Mouse (Mus musculus) stomach, postnatal 0 days (tissue): ENCODE results near the gene Urgcp. TPM values are rescaled to one million over a fixed set of nuclear protein-coding genes. Genes with fewer than 3 reads are reported as not detected.

Experiments
- ATAC-seq: fragments of 200-750 bp; cut with Nextera tagmentation; 2 replicates; pipeline ENCODE4 v1.8.0; 2017; ENCODE audit not compliant: low FRiP score, low TSS enrichment
- DNase-seq: peaks from one replicate; pipeline ENCODE4 v3.0.0-alpha.2; 2016; ENCODE audit warnings: low spot score
- H3K27ac ChIP-seq: fragments of 300-500 bp; sonication (generic); replicated peaks from 2 replicates; pipeline ENCODE4 v1.5.1; 2014; ENCODE audit warnings: mild to moderate bottlenecking, control low read depth
- H3K27me3 ChIP-seq: fragments of 300-500 bp; sonication (generic); 2 replicates; pipeline ENCODE4 v1.6.1; 2014; ENCODE audit warnings: low read length; ENCODE audit not compliant: control insufficient read depth, insufficient read depth
- H3K36me3 ChIP-seq: fragments of 300-500 bp; sonication (generic); 2 replicates; pipeline ENCODE4 v1.6.1; 2014; ENCODE audit warnings: low read length, mixed read lengths; ENCODE audit not compliant: control insufficient read depth, insufficient read depth
- H3K4me1 ChIP-seq: fragments of 300-500 bp; sonication (generic); replicated peaks from 2 replicates; pipeline ENCODE4 v1.6.1; 2014; ENCODE audit warnings: antibody characterized with exemption; ENCODE audit not compliant: control insufficient read depth, insufficient read depth
- H3K4me2 ChIP-seq: fragments of 300-500 bp; sonication (generic); replicated peaks from 2 replicates; pipeline ENCODE4 v1.6.1; 2014; ENCODE audit warnings: low read depth, mild to moderate bottlenecking, control low read depth, moderate library complexity
- H3K4me3 ChIP-seq: fragments of 300-500 bp; sonication (generic); 2 replicates; pipeline ENCODE4 v1.5.1; 2014; ENCODE audit warnings: low read depth, low read length, control low read depth
- H3K9ac ChIP-seq: fragments of 300-500 bp; sonication (generic); 2 replicates; pipeline ENCODE4 v1.6.1; 2014; ENCODE audit warnings: mild to moderate bottlenecking, low read length, control low read depth, mixed read lengths
- H3K9me3 ChIP-seq: fragments of 300-500 bp; sonication (generic); 2 replicates; pipeline ENCODE4 v1.6.1; 2016; ENCODE audit warnings: low read length; ENCODE audit not compliant: control insufficient read depth
- CTCF ChIP-seq: IDR thresholded peaks from 2 replicates; pipeline ENCODE4 v1.5.1; 2016; ENCODE audit warnings: antibody characterized with exemption, low read depth, mild to moderate bottlenecking, moderate library complexity
- EP300 ChIP-seq: optimal IDR thresholded peaks from 2 replicates; pipeline ENCODE3; 2016; ENCODE audit warnings: antibody characterized with exemption
- WGBS: fragments of 180-500 bp; shearing (Covaris S2); extraction: QIAGEN DNeasy Blood & Tissue Kit; methylation state at CpG from one replicate; pipeline ENCODE4 v1.1.7; 2014; 5-methylcytosine and 5-hydroxymethylcytosine counted together
- polyA plus RNA-seq: library from polyadenylated mRNA; unstranded; fragments of >200 nt; fragmentation: Nextera tagmentation; extraction: Ambion mirVana; gene quantifications from 2 replicates; pipeline ENCODE4 v1.2.1, GENCODE M21; 2015

Gene Urgcp
- polyA plus RNA-seq, 1 experiment from 2014 or later, result 14.1 TPM

DNA sequence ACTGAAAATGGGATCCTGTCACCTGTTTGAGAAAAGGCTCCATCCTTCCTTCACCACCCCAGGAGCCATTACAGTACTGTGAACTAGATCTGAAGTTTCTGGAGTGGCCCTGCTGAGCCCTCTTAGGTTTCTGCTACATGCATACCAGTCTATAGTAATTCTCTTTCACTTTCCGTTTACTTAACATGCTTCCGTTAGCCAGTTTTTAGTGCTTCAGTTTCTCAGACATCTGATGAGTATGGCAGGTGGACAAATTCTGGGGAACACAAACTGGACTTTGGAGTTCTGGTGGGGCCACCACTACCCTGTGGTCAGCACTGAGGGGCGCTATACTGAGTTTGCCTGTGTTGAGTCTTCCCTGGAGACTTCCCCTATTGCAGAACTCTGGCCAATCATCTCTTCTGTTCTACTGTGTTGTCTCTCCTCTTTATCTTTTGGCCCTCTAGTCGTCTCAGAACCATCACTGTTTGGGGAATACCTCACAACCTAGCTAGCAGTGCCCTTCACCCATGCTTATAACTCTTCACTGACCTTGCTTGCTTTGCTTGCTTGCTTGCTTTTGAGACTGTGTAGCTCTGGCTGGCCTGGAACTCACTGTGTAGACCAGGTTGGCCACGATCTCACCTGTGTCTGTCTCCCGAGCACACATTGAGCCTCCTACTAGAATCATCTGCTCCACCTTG, 27.0 kb upstream of the Urgcp start:
- no peaks in the 10 kb centered on the region for H3K9me3 ChIP-seq
- H3K4me2 ChIP-seq, result peak overlapping the region; percentile 85
- peak; percentile 39 for TF ChIP-seq CTCF
- no peak for TF ChIP-seq EP300
- H3K4me1 ChIP-seq, result peaks cover 5% of the 10 kb centered on the region; the same call in 1 of the 2 replicates
- H3K9ac ChIP-seq, result peak overlapping the region; percentile 86
- 45% methylated on average over 6 of the region's 6 CpGs for WGBS
- no peaks in the 10 kb centered on the region for H3K27me3 ChIP-seq
- peak overlapping the region; percentile 90 for H3K4me3 ChIP-seq
- ATAC-seq, result peak; percentile 4; the same call in 1 of the 2 replicates
- 0 out of 2 replicates have a peak, but pooled peaks cover 11% of the 10 kb centered on the region for H3K36me3 ChIP-seq
- peak; percentile 20 for DNase-seq
- H3K27ac ChIP-seq, result peak overlapping the region; percentile 97

GRCm38 (mm10) chr11:5788056-5789014, 26.2 kb upstream of the Urgcp start, which contains the start of gene Dbnl:
Dbnl (plus strand) TSS chr11:5788488.
- TF ChIP-seq CTCF, result peak; percentile 83
- TF ChIP-seq EP300, result no peak
- Histone ChIP-seq H3K4me3 (peak within 1 kb of the TSS; percentile 90), H3K9ac (peak within 1 kb of the TSS; percentile 86), H3K27me3 (no peaks in the 10 kb centered on the region), H3K27ac (peak within 1 kb of the TSS; percentile 97), H3K9me3 (no peaks in the 10 kb centered on the region), H3K4me2 (peak within 1 kb of the TSS; percentile 85), H3K4me1 (peaks cover 5% of the 10 kb centered on the region; the same call in 1 of the 2 replicates), H3K36me3 (0 out of 2 replicates have a peak, but pooled peaks cover 11% of the 10 kb centered on the region)
- DNase-seq (peak; percentile 98), ATAC-seq (peak; percentile 96)
- under 1% methylated on average over 74 of the region's 74 CpGs for WGBS

GRCm38 (mm10) chr11:5787671-5788055, 25.5 kb upstream of the Urgcp start:
- Histone ChIP-seq H3K4me1 (peaks cover 5% of the 10 kb centered on the region; the same call in 1 of the 2 replicates), H3K4me3 (peak overlapping the region; percentile 90), H3K4me2 (peak overlapping the region; percentile 85), H3K9ac (peak overlapping the region; percentile 86), H3K36me3 (0 out of 2 replicates have a peak, but pooled peaks cover 11% of the 10 kb centered on the region), H3K27ac (peak overlapping the region; percentile 97), H3K9me3 (no peaks in the 10 kb centered on the region), H3K27me3 (no peaks in the 10 kb centered on the region)
- ATAC-seq (no peak), DNase-seq (no peak)
- 30% methylated on average over 8 of the region's 8 CpGs for WGBS
- TF ChIP-seq CTCF (no peak), EP300 (no peak)

DNA sequence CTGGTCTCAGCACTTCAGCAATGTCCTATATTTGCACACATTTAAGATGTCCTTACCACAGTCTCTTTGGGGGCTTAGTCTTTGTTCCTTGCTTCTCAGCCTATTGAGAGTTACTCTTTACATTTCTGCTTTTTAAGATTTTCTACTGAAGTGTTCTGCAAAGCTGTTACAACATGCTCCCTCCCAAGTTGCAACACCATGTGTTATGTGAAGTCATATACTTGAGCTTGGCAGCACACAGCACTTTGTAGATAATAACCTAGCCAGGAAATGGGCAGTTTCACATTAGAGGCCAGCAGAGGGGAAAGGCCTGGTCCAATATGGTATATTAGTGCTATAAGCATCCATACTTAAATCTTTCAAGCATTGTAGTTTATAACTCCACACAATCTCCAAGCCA, 23.6 kb upstream of the Urgcp start:
- no peak for TF ChIP-seq EP300
- Histone ChIP-seq H3K9ac (no peak overlapping the region), H3K4me1 (peaks cover 5% of the 10 kb centered on the region; the same call in 1 of the 2 replicates), H3K27me3 (no peaks in the 10 kb centered on the region), H3K4me3 (no peak overlapping the region), H3K36me3 (no peaks in the 10 kb centered on the region), H3K27ac (no peak overlapping the region), H3K9me3 (no peaks in the 10 kb centered on the region), H3K4me2 (no peak overlapping the region)
- ATAC-seq (no peak), DNase-seq (no peak)

DNA sequence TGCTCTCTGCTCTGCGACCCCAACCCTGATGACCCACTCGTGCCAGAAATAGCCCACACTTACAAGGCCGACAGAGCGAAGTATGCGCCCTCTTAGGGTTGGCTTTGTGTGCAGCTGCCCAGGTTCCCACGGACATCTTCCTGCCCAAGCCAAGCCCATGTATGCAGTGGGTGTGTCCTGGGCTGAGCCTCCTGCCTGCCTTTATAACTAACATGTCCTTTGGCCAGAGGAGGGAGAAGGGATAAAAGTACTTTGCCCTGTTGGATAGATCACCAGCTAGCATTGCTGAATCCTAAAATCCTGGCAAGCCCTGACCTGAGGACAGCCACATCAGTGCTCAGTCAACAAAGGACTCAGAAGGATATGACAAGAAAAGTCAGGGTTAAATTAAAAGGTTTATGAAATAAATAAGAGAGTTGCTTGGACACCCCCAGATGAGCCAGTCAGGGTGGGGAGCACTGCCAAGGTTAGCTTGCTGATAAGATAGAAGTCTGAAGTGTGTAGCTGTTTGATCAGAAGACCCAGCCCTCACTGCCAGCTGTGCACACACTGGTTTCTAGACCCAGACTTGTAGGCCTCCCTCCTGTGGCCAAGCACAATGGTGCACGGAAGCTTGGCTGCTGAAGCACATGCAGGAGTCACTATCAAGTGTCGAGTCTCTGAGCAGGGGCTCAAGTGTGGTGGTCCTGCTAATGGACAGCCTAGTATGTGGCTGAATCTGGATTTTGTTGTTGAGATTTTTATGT, 20.2 kb upstream of the Urgcp start:
- peak; percentile 68 for DNase-seq

More for the DNA sequence above, 20.2 kb upstream of the Urgcp start:
- no peaks in the 10 kb centered on the region for H3K27me3 ChIP-seq
- H3K4me3 ChIP-seq, result no peak overlapping the region
- no peak overlapping the region for H3K27ac ChIP-seq
- no peaks in the 10 kb centered on the region; the same call in 1 of the 2 replicates for H3K36me3 ChIP-seq
- TF ChIP-seq CTCF (peak; percentile 65), EP300 (no peak)
- no peaks in the 10 kb centered on the region for H3K4me1 ChIP-seq
- no peak overlapping the region for H3K4me2 ChIP-seq
- H3K9ac ChIP-seq, result no peak overlapping the region
- no peaks in the 10 kb centered on the region for H3K9me3 ChIP-seq
- 55% methylated on average over 8 of the region's 8 CpGs for WGBS
- peak; percentile 81 for ATAC-seq
